Mouse (Mus musculus) embryonic facial prominence, embryonic 11.5 days (tissue): Measurements from ENCODE around the gene Mtmr6. TPM values are rescaled to one million over a fixed set of nuclear protein-coding genes. Genes with fewer than 3 reads are reported as not detected.

Experiments
- ATAC-seq: fragments of 200-750 bp; cut with Nextera tagmentation; replicated peaks from 2 replicates; pipeline ENCODE4 v1.8.0; 2017; ENCODE audit warnings: low read depth; ENCODE audit not compliant: insufficient number of reproducible peaks, low FRiP score, low TSS enrichment
- DNase-seq: peaks from one replicate; pipeline ENCODE4 v3.0.0-alpha.2; 2015; ENCODE audit warnings: low spot score
- H3K27ac ChIP-seq: fragments of 300-500 bp; sonication (generic); replicated peaks from 2 replicates; pipeline ENCODE4 v1.5.1; 2014; ENCODE audit warnings: mild to moderate bottlenecking, low read depth, low read length, control low read depth
- H3K27me3 ChIP-seq: fragments of 300-500 bp; sonication (generic); 2 replicates; pipeline ENCODE4 v1.6.1; 2014; ENCODE audit warnings: mild to moderate bottlenecking, low read length, moderate library complexity, mixed read lengths; ENCODE audit not compliant: control insufficient read depth, insufficient read depth
- H3K36me3 ChIP-seq: fragments of 300-500 bp; sonication (generic); replicated peaks from 2 replicates; pipeline ENCODE4 v1.6.1; 2014; ENCODE audit warnings: low read depth, mild to moderate bottlenecking, low read length, moderate library complexity, mixed read lengths; ENCODE audit not compliant: control insufficient read depth, insufficient read depth
- H3K4me1 ChIP-seq: fragments of 300-500 bp; sonication (generic); 2 replicates; pipeline ENCODE4 v1.6.1; 2014; ENCODE audit warnings: low read length, mixed read lengths; ENCODE audit not compliant: control insufficient read depth, insufficient read depth
- H3K4me2 ChIP-seq: fragments of 300-500 bp; sonication (generic); 2 replicates; pipeline ENCODE4 v1.6.1; 2014; ENCODE audit warnings: low read depth, mild to moderate bottlenecking, control low read depth, low read length, moderate library complexity
- H3K4me3 ChIP-seq: fragments of 300-500 bp; sonication (generic); 2 replicates; pipeline ENCODE4 v1.5.1; 2014; ENCODE audit warnings: low read depth, low read length, control low read depth
- H3K9ac ChIP-seq: fragments of 300-500 bp; sonication (generic); replicated peaks from 2 replicates; pipeline ENCODE4 v1.6.1; 2014; ENCODE audit warnings: mild to moderate bottlenecking, control low read depth, low read length
- H3K9me3 ChIP-seq: fragments of 300-500 bp; sonication (generic); replicated peaks from 2 replicates; pipeline ENCODE4 v1.6.1; 2016; ENCODE audit warnings: mild to moderate bottlenecking, low read length, inconsistent platforms, mixed read lengths; ENCODE audit not compliant: control insufficient read depth
- WGBS: fragments of 180-500 bp; shearing (Covaris S2); extraction: QIAGEN DNeasy Blood & Tissue Kit; methylation state at CpG from one replicate; pipeline ENCODE4 v1.1.7; 2014; 5-methylcytosine and 5-hydroxymethylcytosine counted together
- polyA plus RNA-seq: library from polyadenylated mRNA; unstranded; fragments of >200 nt; fragmentation: Nextera tagmentation; extraction: Ambion mirVana; gene quantifications from 2 replicates; pipeline ENCODE4 v1.2.1, GENCODE M21; 2014

The Mtmr6 gene
- polyA plus RNA-seq = 39.3 and 39.5 TPM in 2 replicates

- H3K4me1 ChIP-seq = no peaks in the 10 kb centered on the region
- peak within 1 kb of the TSS; percentile 63 for H3K4me2 ChIP-seq
- H3K4me3 ChIP-seq = peak within 1 kb of the TSS; percentile 71
- peak; percentile 99 for DNase-seq
- peak within 1 kb of the TSS; percentile 66 for H3K9ac ChIP-seq
- H3K36me3 ChIP-seq = no peaks in the 10 kb centered on the region
- no peaks in the 10 kb centered on the region for H3K27me3 ChIP-seq
- H3K27ac ChIP-seq = no peak within 1 kb of the TSS
- WGBS = 0% methylated on average over 51 of the region's 51 CpGs
- peak; percentile 100 for ATAC-seq
- H3K9me3 ChIP-seq = no peaks in the 10 kb centered on the region
These were observed at the start of gene Mtmr6 for GRCm38 (mm10) chr14:60264990-60265876. TSS of gene Mtmr6 (plus strand) at chr14:60265228.

- 91% methylated on average over 1 of the region's 1 CpGs for WGBS
- Histone ChIP-seq H3K9me3 (no peaks in the 10 kb centered on the region), H3K4me2 (no peak overlapping the region), H3K27me3 (no peaks in the 10 kb centered on the region), H3K27ac (no peak overlapping the region), H3K36me3 (peaks cover 2% of the 10 kb centered on the region; the same call in 1 of the 2 replicates), H3K9ac (no peak overlapping the region), H3K4me3 (no peak overlapping the region), H3K4me1 (no peaks in the 10 kb centered on the region)
- ATAC-seq = no peak
- DNase-seq = no peak
These were observed 48.9 kb upstream of the Mtmr6 start for GRCm38 (mm10) chr14:60216125-60216524.

GRCm38 (mm10) chr14:60217616-60218015 lies 47.4 kb upstream of the Mtmr6 start:
- DNase-seq (no peak), ATAC-seq (no peak)
- 99% methylated on average over 4 of the region's 4 CpGs for WGBS
- Histone ChIP-seq H3K27ac (no peak overlapping the region), H3K9me3 (no peaks in the 10 kb centered on the region), H3K4me3 (no peak overlapping the region), H3K4me2 (no peak overlapping the region), H3K4me1 (no peaks in the 10 kb centered on the region), H3K27me3 (no peaks in the 10 kb centered on the region), H3K9ac (no peak overlapping the region), H3K36me3 (peaks cover 2% of the 10 kb centered on the region)

- Histone ChIP-seq H3K36me3 (peaks cover 2% of the 10 kb centered on the region), H3K9me3 (no peaks in the 10 kb centered on the region), H3K27ac (no peak overlapping the region), H3K4me3 (no peak overlapping the region), H3K9ac (no peak overlapping the region), H3K4me1 (no peaks in the 10 kb centered on the region), H3K27me3 (no peaks in the 10 kb centered on the region), H3K4me2 (no peak overlapping the region)
- WGBS = 91% methylated on average over 10 of the region's 10 CpGs
- ATAC-seq = no peak
- no peak for DNase-seq
These were observed 45.1 kb upstream of the Mtmr6 start for GRCm38 (mm10) chr14:60219886-60220285.

GRCm38 (mm10) chr14:60238551-60238950 lies 26.5 kb upstream of the Mtmr6 start:
- Histone ChIP-seq H3K36me3 (peaks cover 2% of the 10 kb centered on the region; the same call in 1 of the 2 replicates), H3K4me1 (no peaks in the 10 kb centered on the region), H3K27me3 (no peaks in the 10 kb centered on the region), H3K9me3 (no peaks in the 10 kb centered on the region), H3K27ac (no peak overlapping the region), H3K9ac (no peak overlapping the region), H3K4me3 (no peak overlapping the region), H3K4me2 (no peak overlapping the region)
- 80% methylated on average over 3 of the region's 3 CpGs for WGBS
- DNase-seq (no peak), ATAC-seq (no peak)

GRCm38 (mm10) chr14:60250366-60250765 lies 14.7 kb upstream of the Mtmr6 start:
- Histone ChIP-seq H3K27me3 (no peaks in the 10 kb centered on the region), H3K9ac (peak overlapping the region; percentile 94), H3K27ac (no peak overlapping the region), H3K4me2 (peak overlapping the region; percentile 51), H3K9me3 (no peaks in the 10 kb centered on the region), H3K36me3 (no peaks in the 10 kb centered on the region), H3K4me1 (no peaks in the 10 kb centered on the region), H3K4me3 (peak overlapping the region; percentile 93)
- DNase-seq = no peak
- ATAC-seq = no peak
- WGBS = 29% methylated on average over 8 of the region's 8 CpGs

GRCm38 (mm10) chr14:60250879-60251278 lies 14.1 kb upstream of the Mtmr6 start:
- no peaks in the 10 kb centered on the region for H3K4me1 ChIP-seq
- peak overlapping the region; percentile 72 for H3K27ac ChIP-seq
- peak; percentile 70 for ATAC-seq
- H3K4me2 ChIP-seq = peak overlapping the region; percentile 51
- peak; percentile 64 for DNase-seq
- H3K9me3 ChIP-seq = no peaks in the 10 kb centered on the region
- peak overlapping the region; percentile 93 for H3K4me3 ChIP-seq
- H3K36me3 ChIP-seq = no peaks in the 10 kb centered on the region
- H3K9ac ChIP-seq = peak overlapping the region; percentile 94
- H3K27me3 ChIP-seq = no peaks in the 10 kb centered on the region
- 0% methylated on average over 39 of the region's 39 CpGs for WGBS

- Histone ChIP-seq H3K4me2 (peak within 1 kb of the TSS; percentile 85), H3K9me3 (no peaks in the 10 kb centered on the region), H3K4me1 (no peaks in the 10 kb centered on the region), H3K9ac (peak within 1 kb of the TSS; percentile 94), H3K4me3 (peak within 1 kb of the TSS; percentile 93), H3K36me3 (no peaks in the 10 kb centered on the region), H3K27me3 (no peaks in the 10 kb centered on the region), H3K27ac (peak within 1 kb of the TSS; percentile 73)
- under 1% methylated on average over 62 of the region's 62 CpGs for WGBS
- ATAC-seq = peak; percentile 98
- peak; percentile 100 for DNase-seq
These were observed 13.6 kb upstream of the Mtmr6 start, which contains the start of the genes Nupl1 and Gm49336 for GRCm38 (mm10) chr14:60251281-60252003. TSS of gene Nupl1 (minus strand) at chr14:60251431. TSS of gene Gm49336 (minus strand) at chr14:60251507.
